Mouse (Mus musculus): ENCODE results near the gene Rab13.
"Not testable (repeated sequence)": the region's sequence is repeated elsewhere in the genome, so short reads cannot be mapped to it uniquely, and the experiment has no call there.

Rab13 gene

DNA sequence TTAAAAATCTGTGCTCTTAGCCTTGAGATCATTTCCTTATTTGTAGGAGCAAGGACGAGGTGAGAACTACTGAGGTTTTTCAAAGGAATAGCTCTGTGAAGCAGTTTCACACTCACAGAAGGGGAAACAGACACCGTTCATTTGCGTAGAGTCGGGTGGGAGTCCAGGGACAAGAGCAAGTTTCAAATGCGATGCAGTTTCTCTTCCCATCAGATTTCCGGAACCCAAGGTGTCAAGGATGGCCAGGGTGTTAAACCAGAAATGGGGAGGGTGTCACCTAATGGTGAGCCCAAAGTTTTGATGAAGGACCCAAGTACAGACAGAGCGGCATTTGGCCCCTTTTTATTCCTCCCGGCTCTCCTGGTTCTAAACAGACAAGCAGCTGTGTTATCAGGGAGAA lies 17.6 kb downstream of the Rab13 start:
- DNase-seq, result no peak

GRCm38 (mm10) chr3:90231507-90232333 lies 18.2 kb downstream of the Rab13 start, which contains the start of gene Jtb:
Jtb (plus strand) TSS chr3:90231597.
- DNase-seq, result peak; percentile 89

GRCm38 (mm10) chr3:90241251-90241650 lies 27.8 kb downstream of the Rab13 start:
- no peak for DNase-seq

- DNase-seq, result no peak
These were observed 28.3 kb downstream of the Rab13 start for GRCm38 (mm10) chr3:90241669-90242358.

DNA sequence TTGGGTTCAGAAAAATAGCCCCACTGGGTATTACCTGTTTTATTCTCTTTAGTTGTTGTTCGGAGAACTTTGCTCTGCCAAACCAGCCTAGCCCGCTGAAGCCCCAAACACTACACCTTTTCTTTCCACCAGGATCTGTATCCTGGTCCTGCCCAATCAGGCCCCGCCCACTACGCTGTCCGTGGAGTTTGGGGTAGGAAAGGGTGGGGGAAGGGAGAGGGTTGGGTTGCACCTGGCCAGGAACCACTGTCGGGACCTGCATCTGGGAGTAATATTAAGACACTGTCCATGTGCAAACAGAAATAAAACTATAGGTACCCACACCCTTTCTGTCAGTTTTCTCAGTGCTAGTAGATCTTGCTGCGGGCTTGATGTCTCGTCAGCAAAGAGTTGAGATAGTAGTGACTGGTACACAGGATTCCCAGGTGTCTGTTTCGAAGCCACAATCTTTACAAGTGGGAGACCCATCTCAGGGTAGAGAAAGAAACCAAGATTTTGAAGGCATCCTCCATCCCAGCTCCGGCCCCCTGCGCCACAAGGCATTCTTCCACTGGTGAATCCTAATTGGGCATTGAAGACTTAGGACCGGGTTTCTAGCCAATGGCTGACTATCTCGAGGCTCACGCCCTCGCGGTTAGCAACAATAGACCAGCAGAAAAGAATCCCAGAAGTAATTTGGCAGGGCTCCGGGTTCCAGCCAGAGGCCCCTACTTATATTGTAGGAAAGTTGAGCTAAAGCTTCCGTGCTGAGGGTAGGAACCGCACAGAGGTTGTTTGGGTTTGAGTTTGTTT lies 29.7 kb downstream of the Rab13 start, which contains the start of gene Creb3l4:
Gene Creb3l4, minus strand, starts transcription at position 529 of the 792 bp plus-strand sequence.
- DNase-seq, result no peak

- no peak for DNase-seq
These were observed 31.9 kb downstream of the Rab13 start for GRCm38 (mm10) chr3:90245406-90245805.

GRCm38 (mm10) chr3:90247630-90247959 lies 34.1 kb downstream of the Rab13 start:
- DNase-seq, result no peak

DNA sequence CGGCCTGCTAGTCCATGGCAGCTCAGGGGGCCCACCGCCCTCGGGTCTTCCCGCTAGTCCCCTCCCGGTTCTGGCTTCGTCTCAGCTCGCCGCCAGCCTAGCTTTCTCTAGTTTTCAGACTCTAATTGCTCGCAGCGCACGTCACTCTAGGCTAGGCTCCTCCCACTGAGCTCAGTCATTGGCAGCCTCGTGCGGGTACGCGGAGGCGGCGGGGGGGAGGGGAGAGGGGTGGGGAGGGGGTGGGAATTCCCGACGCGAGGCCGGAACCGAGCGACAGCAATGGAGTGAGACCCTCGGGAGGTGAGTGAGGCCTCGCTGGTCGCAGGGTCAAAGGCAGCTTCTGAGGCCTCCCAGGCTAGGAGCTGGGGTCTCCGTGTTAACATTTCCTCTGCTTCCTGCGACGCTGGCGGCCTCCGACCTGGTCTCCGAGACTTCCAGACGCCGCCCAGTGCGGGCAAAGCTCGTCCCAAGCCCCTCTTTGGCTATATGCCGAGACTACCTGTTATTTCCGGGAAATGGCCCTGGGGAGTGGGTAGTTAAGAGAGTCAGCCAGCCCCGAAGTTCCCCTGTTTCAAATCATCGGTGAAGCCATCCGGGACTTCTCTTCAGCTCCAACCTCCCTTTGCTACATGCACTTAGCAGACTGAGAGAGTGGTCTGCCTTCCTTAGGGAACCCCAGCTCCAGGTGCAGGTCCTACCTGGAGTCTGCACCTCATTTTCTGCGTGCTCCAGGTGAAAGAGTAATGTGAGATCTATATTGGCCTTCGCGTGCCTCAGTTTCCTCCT lies 34.7 kb downstream of the Rab13 start, which contains the start of gene Slc39a1:
Gene Slc39a1, plus strand, starts transcription at position 213 of the 786 bp plus-strand sequence.
- peak; percentile 89 for DNase-seq

- DNase-seq, result no peak
These were observed 35.2 kb downstream of the Rab13 start for GRCm38 (mm10) chr3:90248746-90249100.

DNA sequence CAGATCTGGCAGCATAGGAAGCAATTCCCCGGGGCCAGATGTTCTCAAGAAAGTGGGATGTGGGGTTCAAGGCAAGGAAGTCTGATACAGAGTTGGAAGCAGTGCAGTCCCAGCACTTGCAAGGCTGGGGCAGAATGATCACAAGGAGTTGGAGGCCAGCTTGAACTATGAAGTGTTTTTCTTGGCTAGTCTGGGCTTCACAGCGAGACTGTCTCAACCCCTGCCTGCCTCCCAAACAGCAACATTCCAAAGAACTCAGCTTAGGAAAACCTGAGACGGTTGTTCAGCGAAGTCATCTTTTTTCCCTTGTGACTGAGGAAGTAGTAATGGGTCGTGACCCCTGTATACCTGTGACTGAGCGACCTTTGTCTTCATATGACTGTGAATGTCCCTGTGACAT lies 37.3 kb downstream of the Rab13 start:
- DNase-seq, result no peak

DNA sequence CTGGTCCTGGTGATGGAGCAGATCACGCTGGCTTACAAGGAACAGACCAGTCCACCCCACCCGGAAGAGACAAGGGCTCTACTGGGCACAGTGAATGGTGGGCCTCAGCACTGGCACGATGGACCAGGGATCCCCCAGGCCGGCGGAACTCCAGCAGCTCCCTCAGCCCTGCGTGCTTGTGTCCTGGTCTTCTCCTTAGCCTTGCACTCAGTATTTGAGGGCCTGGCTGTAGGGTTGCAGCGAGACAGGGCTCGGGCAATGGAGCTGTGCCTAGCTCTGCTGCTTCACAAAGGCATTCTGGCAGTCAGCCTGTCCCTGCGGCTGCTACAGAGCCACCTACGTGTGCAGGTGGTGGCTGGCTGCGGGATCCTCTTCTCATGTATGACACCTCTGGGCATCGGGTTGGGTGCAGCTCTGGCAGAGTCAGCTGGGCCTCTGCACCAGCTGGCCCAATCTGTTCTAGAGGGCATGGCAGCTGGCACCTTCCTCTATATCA lies 38.3 kb downstream of the Rab13 start:
- DNase-seq, result not testable (repeated sequence)

- DNase-seq, result not testable (repeated sequence)
These were observed 39.2 kb downstream of the Rab13 start for GRCm38 (mm10) chr3:90252659-90253058.

DNA sequence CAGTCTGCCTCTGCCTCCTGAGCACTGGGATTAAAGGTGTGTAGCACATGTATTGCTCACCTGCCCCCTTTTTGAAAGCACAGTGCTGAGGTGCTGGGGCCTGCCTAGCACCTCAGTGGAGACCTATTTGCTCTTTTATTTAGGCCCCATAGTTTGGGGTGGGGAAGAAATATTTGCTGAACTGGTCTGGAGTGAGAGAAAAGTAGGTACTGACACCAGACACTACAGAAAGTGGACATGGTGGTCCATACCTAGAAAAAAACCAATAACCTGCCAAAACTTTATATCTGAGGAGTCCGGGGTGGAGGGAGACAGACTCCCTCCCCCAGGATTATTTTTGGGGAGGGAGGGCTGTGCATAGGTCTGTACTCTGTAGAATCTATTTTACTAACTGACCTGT lies 39.7 kb downstream of the Rab13 start:
- not testable (repeated sequence) for DNase-seq

- peak; percentile 88 for DNase-seq
These were observed 40.3 kb downstream of the Rab13 start, which contains the start of gene Crtc2 for GRCm38 (mm10) chr3:90253653-90254418. Crtc2 (plus strand) TSS chr3:90254163.

GRCm38 (mm10) chr3:90254419-90255193 lies 41.1 kb downstream of the Rab13 start:
- DNase-seq, result no peak

GRCm38 (mm10) chr3:90255194-90255565 lies 41.7 kb downstream of the Rab13 start:
- no peak for DNase-seq

- DNase-seq, result no peak
These were observed 42.4 kb downstream of the Rab13 start for GRCm38 (mm10) chr3:90255784-90256353.

DNA sequence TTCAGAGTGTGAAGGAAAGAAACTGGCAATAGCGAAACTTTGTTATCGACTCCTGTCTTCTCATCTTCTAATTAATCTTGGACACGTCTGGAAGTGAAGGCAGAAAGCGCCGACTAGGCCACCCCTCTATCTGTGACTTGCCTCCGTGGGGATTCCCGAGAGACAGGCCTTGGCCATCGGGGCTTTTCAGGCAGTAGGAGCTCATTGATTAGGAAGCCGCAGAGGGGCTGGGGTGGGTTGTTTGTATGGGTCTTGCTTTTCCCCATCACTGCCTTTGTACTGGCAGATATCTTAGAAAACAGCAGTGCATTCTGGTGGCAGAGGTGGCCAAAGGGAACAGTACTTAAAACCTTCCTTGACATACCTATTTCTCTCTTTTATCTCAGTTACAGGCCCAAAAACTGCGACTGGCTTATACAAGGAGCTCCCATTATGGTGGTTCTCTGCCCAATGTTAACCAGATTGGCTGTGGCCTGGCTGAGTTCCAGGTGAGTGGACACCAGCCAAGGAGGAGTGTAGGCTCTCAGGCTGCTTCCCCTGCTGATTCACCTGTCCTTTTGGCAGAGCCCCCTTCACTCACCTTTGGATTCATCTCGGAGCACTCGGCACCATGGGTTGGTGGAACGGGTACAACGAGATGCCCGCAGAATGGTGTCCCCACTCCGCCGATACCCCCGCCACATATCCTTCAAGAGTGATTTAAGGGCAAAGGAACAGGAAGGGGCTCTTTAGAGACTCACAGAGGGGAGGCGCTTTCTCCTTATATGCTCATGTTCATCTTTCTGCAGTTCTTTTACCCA lies 43.4 kb downstream of the Rab13 start:
- peak; percentile 32 for DNase-seq

DNA sequence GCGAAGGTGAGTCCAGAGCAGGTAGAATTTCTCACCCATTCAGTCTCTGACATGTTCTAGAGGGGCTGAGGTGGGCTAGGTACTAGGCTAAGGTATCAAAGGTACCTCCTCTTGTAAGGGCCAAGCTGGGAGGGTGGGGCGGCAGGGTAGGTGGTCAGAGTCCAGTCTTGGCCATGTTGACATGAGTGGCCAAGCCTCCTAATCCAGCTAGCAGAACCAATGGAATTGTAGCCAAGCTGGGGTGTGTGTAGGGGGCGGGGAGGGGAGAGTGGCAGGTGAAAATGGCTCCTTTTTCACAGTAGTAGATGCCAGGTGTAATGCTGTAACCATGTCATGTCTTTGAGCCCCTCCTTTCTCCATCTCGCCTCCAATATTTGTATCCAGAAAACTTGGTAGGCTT lies 45.0 kb downstream of the Rab13 start:
- DNase-seq, result no peak
